Mouse (Mus musculus) ZHBTc4 (cell line): ENCODE results near the gene E2f1.

Experiments used
- DNase-seq: peaks from one replicate; pipeline ENCODE4 v3.0.0-alpha.2; 2011; ENCODE audit warnings: low read depth, low spot score

E2f1 gene

DNA sequence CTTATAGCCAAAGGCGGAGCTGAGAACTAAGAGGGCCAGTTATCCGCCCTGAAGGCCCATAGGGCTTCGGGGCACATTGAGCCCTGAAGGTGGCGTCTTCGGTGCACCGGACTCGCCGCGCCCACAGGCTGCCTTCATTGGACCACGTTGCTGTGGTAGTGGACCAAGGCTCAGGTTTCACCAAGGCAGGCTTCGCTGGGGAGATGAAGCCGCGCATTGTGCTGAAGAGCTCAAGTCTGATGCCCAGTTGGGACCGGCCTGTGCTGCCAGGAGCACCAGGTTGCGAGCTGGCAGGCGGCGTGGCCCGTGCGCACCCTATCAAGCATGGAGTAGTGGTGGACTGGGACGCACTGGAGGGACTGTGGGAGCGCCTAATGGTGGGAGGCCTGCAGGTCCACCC, 17.8 kb downstream of the E2f1 start:
- peak; percentile 62 for DNase-seq

GRCm38 (mm10) chr2:154551476-154551875, 18.2 kb downstream of the E2f1 start, which contains the start of gene Actl10:
TSS of gene Actl10 (plus strand) at chr2:154551776.
- DNase-seq = no peak

DNA sequence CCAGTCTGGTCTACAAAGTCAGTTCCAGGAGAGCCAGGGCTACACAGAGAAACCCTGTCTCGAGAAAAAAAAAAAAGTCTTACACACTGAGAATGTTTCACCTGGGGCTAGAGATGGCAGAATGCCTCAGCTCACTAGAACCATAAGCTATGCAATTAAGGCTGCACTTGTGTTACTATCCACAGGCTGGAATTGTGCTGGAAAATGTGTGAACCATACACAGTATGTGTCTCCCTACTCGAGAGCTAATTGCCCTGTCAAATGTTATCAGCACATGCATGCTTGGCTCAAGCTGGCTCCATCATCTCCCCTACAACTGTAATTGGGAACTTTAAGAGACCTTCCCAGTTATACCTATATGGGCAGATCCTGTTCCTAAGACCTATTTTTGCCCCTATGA, 18.8 kb downstream of the E2f1 start:
- DNase-seq = no peak

GRCm38 (mm10) chr2:154549886-154550189, 19.9 kb downstream of the E2f1 start:
- DNase-seq = no peak

DNA sequence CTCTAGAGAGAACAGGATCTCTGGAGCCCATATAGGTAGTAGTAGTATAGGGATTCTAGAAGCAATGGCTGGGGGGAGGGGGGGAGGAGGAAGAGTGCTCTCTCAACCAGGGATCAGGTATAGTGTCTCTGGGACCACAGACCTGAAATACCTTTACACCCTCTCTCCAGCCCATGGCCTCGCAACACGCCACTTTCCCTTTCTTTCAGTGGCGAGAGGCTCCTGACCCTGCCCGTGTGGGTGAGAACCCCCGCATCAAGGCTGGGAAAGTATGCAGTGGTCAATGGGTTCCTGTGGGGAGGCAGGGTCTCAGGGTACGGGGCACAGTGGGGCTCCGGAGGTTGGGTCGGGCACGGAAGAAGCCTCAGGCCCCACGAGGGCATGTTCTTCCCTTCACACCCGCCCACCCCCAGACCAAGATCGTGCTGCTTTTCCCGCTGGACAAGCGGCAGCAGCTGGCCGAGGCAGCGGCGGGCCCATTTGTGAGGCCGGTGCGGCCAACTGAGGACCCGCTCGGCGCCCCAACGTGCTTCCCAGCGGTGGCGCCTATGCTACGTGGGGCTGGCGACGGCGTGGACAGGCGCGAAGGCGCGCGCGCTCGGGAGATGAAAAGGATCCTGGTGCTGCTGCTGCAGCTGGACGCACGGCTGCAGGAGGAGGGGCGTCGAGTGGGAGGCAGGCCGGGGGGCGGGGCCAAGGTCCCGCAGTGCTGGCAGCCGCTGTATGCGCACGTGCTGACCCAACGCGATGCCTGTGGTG, 20.4 kb downstream of the E2f1 start:
- DNase-seq = peak; percentile 86

- DNase-seq = no peak
Measured at GRCm38 (mm10) chr2:154548688-154549087, 21.0 kb downstream of the E2f1 start.

- no peak for DNase-seq
Measured at GRCm38 (mm10) chr2:154546711-154547110, 23.0 kb downstream of the E2f1 start, which contains the start of gene 1700003F12Rik. TSS of gene 1700003F12Rik (plus strand) at chr2:154547085.

DNA sequence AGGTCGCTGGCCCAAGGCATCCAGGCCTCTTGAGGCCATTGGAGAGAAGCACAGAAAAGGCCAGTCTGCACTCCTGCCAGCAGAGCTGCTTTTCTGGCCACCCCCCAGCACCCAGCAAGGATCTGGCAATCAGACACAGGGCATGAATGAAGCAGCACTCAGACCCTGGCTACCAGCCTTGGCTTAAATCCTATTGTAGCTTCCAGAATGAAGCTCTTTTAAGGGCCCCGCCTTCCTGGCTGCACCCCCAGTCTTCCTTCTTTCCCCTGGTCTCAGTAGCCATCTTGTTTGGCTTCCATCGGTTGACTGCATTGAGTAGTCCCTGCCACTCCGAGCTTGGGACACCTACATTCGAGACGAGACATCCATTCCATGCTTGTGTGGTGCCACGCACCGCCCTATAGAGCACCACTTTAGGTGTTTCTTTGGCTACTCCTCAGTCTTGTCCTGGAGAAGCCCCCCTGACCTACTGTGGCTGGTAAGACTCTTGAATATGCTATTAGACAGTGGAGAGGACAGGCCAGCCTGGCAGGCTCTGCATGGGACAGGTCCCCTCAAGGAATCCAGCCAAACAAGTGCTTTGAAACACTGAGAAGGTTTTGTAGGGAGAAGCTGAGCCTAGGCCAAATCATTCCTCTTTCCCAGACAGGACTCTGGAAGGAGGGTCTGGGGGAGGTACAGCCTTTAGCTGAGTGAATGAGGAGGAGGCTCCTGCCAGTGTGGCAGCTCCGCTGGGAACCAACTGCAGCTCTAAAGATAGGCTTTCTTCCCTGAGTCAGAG, 25.9 kb downstream of the E2f1 start:
- no peak for DNase-seq

GRCm38 (mm10) chr2:154541630-154542029, 28.1 kb downstream of the E2f1 start:
- no peak for DNase-seq

- peak; percentile 58 for DNase-seq
Measured at GRCm38 (mm10) chr2:154539720-154540119, 30.0 kb downstream of the E2f1 start.

DNA sequence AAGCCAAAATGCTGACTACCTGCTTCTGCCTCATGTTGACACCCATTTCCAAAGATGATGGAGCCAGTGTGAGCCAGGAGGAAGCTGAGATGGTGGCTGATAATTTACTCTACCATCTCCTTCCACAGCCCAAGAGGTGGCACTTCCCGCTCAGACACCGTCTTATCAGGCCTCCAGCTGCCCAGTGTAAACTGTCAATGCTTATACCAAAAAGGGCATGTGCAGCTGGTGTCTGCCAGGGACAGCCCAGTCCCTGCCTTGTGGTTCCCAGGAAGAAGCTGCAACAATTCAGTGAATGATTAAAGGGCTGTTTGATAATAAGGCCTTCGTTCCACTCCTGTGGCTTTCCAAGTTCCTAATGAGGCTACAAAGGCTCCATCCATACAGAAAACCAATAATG, 31.0 kb downstream of the E2f1 start:
- DNase-seq = no peak

GRCm38 (mm10) chr2:154538310-154538709, 31.4 kb downstream of the E2f1 start:
- DNase-seq = no peak

GRCm38 (mm10) chr2:154534704-154535270, 34.9 kb downstream of the E2f1 start:
- no peak for DNase-seq

- peak; percentile 38 for DNase-seq
Measured at GRCm38 (mm10) chr2:154532888-154533287, 36.8 kb downstream of the E2f1 start.

DNA sequence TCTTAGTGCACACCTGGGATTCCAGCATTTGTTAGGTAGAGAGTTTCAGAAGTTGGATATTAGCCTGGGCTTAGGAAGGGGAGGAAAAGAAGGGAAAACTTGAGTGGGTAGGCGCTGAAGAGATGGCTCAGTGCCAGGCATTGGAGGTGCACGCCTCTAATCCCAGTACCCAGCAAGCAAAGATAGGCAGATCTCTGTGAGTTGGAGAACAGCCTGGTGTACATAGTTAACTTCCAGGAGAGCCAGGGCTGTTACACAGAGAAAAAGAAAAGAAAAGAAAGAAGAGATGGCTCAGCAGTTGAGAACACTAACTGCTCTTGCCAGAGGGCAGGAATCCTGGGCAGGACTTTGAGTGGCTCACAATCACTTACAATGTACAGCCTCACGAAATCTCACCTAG, 43.2 kb downstream of the E2f1 start:
- no peak for DNase-seq

DNA sequence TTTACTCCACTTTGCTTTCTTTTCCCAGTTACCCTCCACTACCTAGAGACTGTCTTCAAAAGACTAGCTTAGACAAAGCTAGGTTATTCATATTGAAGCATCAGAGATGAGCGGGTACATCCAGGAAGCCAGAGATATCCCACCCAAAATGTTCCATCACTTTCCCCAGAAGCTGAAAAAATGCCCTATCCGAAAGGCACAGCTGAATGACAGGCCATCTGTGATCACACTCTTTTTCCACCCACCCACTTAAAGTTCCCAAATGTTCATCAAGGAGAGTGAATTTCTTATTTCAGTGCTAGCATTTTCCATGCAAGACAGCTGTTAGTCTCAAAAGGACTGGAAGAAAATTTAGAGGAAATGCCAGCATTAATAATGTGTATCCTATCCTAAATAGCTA, 44.4 kb downstream of the E2f1 start:
- no peak for DNase-seq

GRCm38 (mm10) chr2:154522334-154522733, 47.4 kb downstream of the E2f1 start:
- no peak for DNase-seq

DNA sequence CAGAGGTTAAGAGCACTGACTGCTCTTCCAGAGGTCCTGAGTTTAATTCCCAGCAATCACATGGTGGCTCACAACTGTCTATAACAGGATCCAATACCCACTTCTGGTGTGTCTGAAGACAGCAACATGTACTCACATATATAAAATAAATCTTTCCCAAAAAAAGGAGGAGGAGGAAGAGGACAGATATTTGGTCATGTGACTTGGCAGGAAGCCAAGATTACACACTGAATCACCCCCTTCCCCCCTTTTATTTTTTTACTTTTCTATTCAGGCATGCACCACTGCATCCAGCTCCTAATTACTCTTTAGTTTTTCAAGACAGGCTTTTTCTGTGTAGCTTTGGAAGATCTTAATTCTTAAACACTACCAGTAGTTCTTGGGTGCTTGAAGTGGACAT, 48.2 kb downstream of the E2f1 start:
- no peak for DNase-seq

DNA sequence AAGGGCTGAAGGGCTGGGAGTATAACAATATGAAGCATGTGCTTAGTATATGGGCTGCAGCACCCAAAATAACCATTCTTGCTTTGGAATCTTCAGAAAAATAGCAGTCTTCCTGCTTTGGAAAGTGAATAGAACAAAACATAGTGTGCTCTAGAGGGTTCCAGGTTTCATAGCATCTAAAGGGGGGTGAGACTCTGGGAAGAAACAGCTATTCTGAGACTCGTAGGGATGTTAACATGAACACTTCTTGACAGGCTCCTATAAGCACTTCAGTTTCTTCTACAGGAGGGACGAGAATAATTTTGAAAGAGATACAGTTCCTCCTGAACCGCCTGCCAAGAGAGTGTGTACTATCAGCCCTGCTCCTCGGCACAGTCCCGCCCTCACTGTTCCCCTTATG, 52.3 kb downstream of the E2f1 start:
- no peak for DNase-seq

DNA sequence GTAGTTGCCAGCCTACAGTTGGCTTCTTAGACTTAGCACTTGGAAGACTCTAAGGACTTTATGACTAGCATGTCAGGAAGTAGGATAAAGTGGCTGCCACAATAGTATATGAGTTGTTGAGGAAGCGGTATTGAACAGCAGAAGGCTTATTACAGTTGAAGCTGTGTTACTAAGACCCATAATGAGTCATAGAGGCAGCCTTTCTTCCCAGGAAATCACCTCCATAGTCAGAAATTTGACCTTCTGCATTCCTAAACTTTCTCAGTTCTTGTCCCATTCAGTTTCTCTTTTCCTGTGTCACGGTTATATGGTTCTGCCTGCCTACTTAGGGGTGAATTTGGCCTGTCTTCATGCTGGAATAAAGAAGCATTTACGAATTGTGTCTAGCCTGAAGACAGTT, 52.7 kb downstream of the E2f1 start:
- no peak for DNase-seq

DNA sequence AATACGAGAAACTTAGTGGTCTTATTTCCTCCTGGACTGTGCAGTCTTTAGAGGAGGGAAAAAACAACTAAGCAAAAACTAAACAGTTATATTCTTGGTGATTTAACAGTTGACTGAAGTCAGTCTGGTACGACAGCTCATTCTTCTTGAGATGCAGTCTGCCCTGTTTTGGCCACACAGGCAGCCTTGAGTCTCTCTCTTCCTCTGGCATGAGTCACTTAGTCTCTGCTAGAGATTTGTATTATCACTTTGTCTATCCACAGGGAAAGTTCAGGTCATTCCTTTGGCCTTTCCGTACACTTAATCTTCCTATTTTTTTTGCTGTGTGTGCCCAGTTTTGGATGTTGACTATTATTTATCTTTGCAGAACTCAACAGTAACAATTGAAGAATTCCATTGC, 59.6 kb downstream of the E2f1 start:
- no peak for DNase-seq
